Mouse (Mus musculus): Measurements from ENCODE around the gene Fgfr3.
A peak's percentile ranks its signal among the peaks of the same experiment; 100 is the strongest.

Gene Fgfr3

DNA sequence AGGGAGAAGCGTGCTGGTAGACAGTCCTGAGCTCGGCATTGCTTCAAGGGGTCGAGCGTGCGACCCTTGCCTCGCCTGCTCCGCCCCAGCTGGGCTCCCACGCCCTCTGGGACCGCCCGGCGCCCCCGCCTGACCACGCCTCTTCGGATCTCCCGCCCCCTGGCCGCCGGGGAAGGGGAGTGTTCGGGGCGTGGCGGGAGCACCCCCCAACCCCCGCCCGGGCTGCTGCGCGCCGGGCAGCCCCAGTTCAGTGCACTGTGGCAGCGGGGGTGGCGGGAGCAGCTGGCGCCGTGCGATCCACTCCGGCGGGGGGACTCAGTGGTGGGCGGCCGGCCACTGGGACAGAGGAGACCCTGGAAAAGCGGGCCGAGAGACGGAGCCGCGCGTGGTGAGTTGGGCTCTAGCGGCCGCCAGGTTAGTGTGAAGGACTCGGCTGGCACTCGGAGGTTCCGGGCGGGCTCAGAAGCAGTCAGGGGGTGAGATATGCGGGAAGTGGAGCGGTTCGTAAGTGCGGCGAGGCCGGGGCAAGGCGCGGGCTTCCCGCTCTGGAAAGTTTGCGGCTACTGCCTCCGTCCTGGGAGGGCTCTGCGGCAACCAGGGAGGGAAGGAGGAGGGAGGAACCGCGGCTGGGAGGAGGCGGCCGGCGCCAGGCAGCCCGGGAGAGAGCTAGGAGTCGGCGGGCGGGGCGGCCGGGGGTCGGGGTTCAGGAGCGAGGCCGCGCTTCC is at the start of gene Fgfr3:
Fgfr3 (plus strand) TSS at position 134 of the 725 bp plus-strand sequence.
- DNase-seq (ENCODE audit: low spot score): peak; percentile 46

- no peak for DNase-seq (ENCODE audit: low spot score)
Measured at GRCm38 (mm10) chr5:33674439-33674838, 47.0 kb upstream of the Fgfr3 start.

DNA sequence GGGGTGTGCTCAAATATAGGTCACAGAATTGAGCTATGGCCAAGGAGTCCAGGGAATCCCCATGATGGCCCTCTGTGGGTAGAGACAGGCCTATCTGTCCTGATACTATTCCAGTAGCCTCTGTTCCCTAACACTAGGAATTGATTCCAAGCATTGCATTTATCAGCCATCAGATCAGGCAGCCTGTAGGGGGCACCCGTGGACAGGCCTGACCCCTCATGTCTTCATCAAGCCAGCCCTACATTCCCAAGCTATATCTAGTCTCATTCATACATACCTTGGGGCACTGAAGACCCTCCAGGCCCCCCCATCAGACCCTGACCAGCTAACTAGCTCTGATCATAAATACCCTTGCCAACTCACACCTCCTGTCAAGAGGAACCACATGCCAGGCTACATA is 45.5 kb upstream of the Fgfr3 start:
- DNase-seq (ENCODE audit: low spot score): no peak

DNA sequence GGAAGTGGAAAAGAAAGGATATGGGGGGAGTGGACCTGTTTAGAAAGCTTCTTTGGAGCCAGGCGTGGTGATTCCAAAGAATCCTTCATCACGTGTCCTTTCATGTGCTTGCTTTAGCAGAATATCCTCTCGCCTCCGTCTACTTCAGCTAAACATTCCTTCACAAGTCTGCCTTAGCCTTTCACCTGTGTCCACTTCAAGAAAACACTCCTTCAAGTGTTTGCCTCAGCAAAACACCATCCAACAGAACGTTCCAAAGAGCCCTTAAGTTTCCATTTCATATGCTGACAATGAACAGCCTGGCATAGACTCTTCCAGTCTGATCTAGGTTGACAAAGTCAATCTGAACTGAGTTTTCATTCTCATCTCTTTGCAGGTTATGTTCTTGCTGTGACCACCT is 43.2 kb upstream of the Fgfr3 start:
- DNase-seq (ENCODE audit: low spot score): no peak

- DNase-seq (ENCODE audit: low spot score): no peak
Measured at GRCm38 (mm10) chr5:33681044-33681443, 40.4 kb upstream of the Fgfr3 start.

GRCm38 (mm10) chr5:33681611-33682388 is 39.7 kb upstream of the Fgfr3 start:
- DNase-seq (ENCODE audit: low spot score): no peak

GRCm38 (mm10) chr5:33682963-33683362 is 38.5 kb upstream of the Fgfr3 start:
- no peak for DNase-seq (ENCODE audit: low spot score)

DNA sequence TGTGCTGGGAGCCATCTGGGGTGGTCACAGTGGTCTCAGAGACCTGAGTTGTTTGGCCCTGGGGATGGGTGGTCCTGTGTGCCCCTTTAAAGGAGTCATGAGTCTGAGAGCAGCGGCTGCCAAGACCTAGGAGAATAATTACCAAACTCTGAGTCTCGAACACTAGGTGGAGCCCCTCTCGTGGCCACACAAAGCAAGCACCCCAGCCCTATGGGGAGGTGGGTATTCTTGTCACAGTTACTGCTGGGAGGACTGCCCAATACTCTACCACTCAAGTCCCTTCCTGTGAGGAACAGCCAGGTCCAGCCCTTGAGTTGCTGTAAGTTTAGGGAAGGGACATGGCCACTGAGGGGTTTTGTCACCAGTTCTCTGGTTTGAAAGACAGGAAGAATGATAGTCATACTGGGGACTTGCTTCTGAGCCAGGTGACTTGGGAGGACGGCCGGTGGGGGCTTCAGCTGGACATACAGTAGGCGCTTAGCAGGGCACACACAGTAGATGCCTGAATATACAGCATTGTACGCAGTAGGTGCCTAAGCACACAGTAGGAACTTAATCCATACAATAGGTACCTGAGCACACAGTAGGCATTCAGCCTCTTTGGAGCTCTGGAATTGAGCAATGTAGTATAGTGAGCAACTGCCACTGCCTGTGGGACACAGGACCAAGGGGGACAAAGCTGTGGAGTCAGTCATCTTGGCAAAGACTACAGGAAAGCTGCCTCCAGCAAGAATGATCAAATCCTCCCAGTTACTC is 37.4 kb upstream of the Fgfr3 start:
- no peak for DNase-seq (ENCODE audit: low spot score)

- no peak for DNase-seq (ENCODE audit: low spot score)
Measured at GRCm38 (mm10) chr5:33684932-33685331, 36.5 kb upstream of the Fgfr3 start.

DNA sequence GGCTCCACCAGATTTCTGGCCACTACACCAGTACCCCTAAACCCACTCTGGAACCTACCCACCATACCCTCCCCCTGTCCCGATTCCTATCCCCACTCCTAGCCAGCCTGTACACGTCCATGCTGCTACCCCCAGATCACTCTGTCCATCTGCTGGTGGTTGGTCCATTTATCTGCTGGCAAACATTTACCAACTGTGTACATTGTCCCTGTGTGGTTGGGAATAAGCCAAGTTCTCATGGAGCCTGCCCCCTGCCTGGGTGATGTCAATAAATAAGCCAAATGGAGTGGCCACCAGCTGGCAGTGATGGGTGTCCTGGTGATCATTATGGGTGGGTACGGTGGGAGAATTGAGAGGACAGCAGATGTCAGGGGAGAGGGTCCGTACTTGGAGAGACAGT is 34.3 kb upstream of the Fgfr3 start:
- DNase-seq (ENCODE audit: low spot score): no peak

GRCm38 (mm10) chr5:33688278-33689220 is 32.9 kb upstream of the Fgfr3 start:
- DNase-seq (ENCODE audit: low spot score): no peak

- DNase-seq (ENCODE audit: low spot score): no peak
Measured at GRCm38 (mm10) chr5:33689221-33689844, 32.1 kb upstream of the Fgfr3 start.

DNA sequence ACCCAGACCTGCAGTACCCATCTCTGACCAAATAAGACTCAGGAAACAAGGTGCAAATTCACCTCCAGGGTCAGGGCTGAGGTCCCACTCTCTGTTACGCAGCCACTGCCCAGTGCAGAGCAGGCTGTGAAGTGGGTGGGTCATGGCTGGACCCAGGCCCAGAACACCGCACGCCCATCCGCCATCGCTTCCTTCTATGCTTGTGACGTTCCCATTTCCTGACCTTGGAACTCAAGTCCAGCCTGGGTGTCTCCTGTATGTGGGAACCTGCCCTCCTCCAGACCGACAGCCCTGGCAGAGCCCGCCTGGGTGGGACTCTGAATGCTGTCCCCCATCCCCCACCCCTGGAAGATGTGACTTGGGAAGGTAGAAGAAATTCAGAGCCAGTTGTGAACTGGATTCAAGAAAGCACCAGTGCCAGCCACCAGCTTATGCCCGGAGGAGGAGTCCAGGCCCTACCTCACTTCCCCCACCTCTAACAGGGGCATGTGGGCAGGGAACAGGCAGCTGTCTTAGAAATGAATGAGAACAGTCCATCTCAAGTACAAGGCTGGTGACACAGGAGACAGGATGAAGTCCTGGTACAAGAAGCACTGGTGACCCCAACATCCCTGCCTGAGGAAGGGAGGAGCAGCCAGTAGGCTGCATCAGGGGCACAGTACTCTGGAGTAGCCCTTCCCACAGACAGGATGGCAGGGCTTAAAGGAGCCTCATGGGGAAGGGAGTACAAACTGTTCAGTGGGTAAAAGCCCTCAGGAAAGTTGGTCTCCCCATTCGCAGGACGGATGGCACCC is 31.4 kb upstream of the Fgfr3 start:
- no peak for DNase-seq (ENCODE audit: low spot score)

GRCm38 (mm10) chr5:33692393-33692792 is 29.1 kb upstream of the Fgfr3 start:
- DNase-seq (ENCODE audit: low spot score): no peak

GRCm38 (mm10) chr5:33694461-33694847 is 27.0 kb upstream of the Fgfr3 start:
- DNase-seq (ENCODE audit: low spot score): no peak

DNA sequence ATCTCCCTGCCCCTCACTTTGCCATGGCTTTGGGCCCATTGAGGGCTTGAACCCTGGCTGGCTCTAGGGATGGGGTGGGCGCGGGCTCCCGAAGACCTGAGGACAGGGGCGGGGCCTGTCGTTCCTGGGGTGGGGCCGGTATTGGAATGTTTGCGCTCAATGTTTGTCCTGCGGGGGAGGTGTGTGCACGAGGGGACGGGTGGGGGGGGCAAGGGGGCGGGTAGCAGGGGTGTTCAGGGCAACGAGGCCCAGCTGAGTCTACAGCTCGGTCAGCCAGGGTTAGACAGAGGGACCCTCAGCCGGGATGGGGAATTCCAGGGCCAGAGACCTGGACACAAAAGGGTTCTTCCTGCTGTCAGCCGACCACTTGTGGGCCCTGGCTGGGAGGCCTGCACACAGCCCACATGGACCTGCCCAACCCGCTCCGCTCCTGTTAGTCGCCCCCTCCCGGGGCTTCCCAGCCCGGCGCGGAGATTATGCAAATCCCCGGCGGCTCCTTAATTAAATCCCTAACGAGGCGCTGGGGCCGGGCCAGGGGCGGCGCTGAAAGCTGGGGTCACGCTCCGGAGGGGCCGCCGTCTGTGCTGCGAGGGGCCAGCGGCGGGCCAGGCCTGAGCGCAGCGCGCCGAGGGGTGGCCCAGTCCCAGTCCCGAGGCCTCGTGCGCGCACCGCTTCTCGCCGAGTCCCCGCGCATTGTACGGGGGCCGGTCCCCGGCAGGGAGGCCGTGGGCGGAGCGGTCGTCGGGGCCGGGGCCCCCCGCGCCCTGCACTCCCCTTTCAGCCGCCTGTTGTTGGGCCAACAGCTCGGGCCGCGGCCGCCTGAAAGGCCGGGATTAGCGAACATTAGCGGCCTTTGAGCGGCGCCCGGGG is 26.4 kb upstream of the Fgfr3 start:
- DNase-seq (ENCODE audit: low spot score): peak; percentile 32

DNA sequence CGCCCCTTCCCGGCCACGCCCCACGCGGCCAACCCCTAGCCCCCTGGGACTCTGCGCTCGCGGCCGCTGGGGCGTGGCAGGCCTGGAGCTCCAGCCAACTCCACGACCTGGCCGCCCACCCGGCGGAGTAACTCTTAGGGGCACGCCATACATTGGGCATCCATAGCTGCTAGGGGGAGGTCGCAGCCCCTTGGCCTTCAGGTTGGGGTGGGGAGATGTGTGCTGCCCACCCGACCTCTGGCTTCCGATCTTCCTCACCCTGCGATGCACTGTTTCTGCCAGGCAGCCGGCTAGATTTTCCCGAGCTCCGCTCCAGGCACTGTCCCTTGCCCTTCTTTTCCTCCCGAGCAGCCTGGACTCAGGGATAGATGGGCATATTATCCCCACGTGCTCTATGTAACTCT is 25.8 kb upstream of the Fgfr3 start:
- no peak for DNase-seq (ENCODE audit: low spot score)

GRCm38 (mm10) chr5:33696430-33696829 is 25.0 kb upstream of the Fgfr3 start:
- DNase-seq (ENCODE audit: low spot score): no peak

GRCm38 (mm10) chr5:33697534-33697933 is 23.9 kb upstream of the Fgfr3 start:
- no peak for DNase-seq (ENCODE audit: low spot score)

Data from ovary, postnatal 14 days (tissue).